Mouse (Mus musculus) adrenal gland (tissue): ENCODE measurements around the gene Acot12.

Source experiments
- intact Hi-C: fragments of 180-260 bp; cut with DNase I; formaldehyde crosslinking; loops from one replicate; pipeline ENCODE4 v1.15.1; 2025
- microRNA-seq, 2 experiments: library from miRNA; unstranded; fragments of <30 nt; microRNA quantifications; one replicate each; pipeline ENCODE4; 2019

Acot12 gene

GRCm38 (mm10) chr13:91824845-91825550 lies 83.7 kb downstream of the Acot12 start:
- intact Hi-C loops = no loop called here

DNA sequence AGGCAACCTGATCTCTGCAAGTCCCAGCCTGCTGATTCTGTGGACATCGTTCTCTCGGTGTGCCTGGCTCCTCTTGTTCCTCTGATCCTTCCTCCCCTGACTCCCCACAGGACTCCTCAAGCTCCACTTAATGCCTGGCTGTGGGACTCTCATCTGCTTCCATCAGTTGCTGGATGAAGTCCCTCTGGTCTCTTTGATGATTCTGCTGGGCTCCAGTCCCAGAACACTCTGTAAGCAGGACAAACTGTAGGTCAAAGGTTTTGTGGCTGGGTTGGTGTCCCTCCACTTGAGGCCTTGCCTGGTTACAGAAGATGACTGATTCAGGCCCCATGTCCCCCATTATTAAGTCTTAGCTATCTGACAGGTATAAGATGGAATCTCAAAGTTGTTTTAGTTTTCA lies 84.8 kb downstream of the Acot12 start:
- intact Hi-C loops = no loop called here

DNA sequence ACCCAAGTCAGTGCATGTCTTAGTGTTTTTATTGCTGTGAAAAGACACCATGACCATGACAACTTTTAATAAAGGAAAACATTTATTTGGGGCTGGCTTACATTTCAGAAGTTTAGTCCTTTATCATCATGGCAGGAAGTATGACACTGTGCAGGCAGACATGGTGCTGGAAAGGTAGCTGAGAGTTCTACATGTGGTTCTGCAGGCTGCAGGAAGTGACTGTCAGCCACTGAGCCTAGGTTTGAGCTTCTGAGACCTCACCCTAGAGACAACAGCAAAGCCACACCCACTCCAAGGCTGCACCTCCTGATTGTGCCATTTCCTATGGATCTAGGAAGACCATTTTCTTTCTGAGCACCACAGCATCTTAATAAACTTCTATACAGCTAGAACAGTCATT lies 86.6 kb downstream of the Acot12 start:
- intact Hi-C loops = no loop called here

Small RNA genes within 50 kb of the gene (microRNA-seq; reads per million reads assigned to microRNA genes)
- gene Gm27656 = 0 reads per million in 2 experiments
